In genomic region chr4:3054886-3055285, GRCm38 (mm10) we compare ENCODE assay signal across 26 mouse cellular contexts.
DNase-seq lines count a peak whose midpoint lies in the region; ATAC-seq lines count a peak whose summit lies in the region.
"Had no signal": no experiment of that assay in that cellular context is flagged by ENCODE, and none has a peak within 500 bp of the region (broad histone marks: within the 10 kb centered on the region; RNA-seq: fewer than 3 reads in every experiment).

No protein-coding gene starts in this region.

- no peak overlapping the region for H3K4me3 ChIP-seq in hindbrain, embryonic 14.5 days (replicated peaks; ENCODE audit: low read length)
- H3K4me3 ChIP-seq in hindbrain, embryonic 10.5 days = no peak overlapping the region
- no peak overlapping the region for H3K4me3 ChIP-seq in midbrain, embryonic 11.5 days (ENCODE audit: low read depth, low read length)
- no peak overlapping the region for H3K4me3 ChIP-seq in midbrain, embryonic 15.5 days
- H3K4me3 ChIP-seq: embryonic facial prominence, embryonic 12.5 days; forebrain, embryonic 15.5 days; heart, embryonic 12.5 days; intestine, embryonic 15.5 days; liver, embryonic 13.5 days; midbrain, embryonic 13.5 days; neural tube, embryonic 15.5 days had no signal

- H3K9ac ChIP-seq in hindbrain, embryonic 14.5 days = no peak overlapping the region
- no peak overlapping the region for H3K9ac ChIP-seq in midbrain, embryonic 11.5 days (ENCODE audit: low read length)
- no peak overlapping the region for H3K9ac ChIP-seq in midbrain, embryonic 15.5 days
- H3K9ac ChIP-seq: embryonic facial prominence, embryonic 12.5 days; forebrain, embryonic 15.5 days; heart, embryonic 12.5 days; intestine, embryonic 15.5 days; liver, embryonic 13.5 days; midbrain, embryonic 13.5 days; neural tube, embryonic 15.5 days had no signal

- DNase-seq in gastrocnemius, postnatal 25 days = peak; percentile 4
- no peak for DNase-seq in gastrocnemius, adult 18-20 months (ENCODE audit: low spot score)
- DNase-seq in hindbrain, embryonic 14.5 days (ENCODE audit: low spot score) = no peak
- no peak for DNase-seq in hindbrain, embryonic 10.5 days (ENCODE audit: low spot score)
- DNase-seq in midbrain, embryonic 11.5 days (ENCODE audit: low spot score, missing footprints) = peak; percentile 74
- peak; percentile 1 for DNase-seq in urinary bladder, postnatal 25 days (ENCODE audit: low spot score)
- DNase-seq in urinary bladder, postnatal 4 days (ENCODE audit: low spot score in 2 of 2) = no peak
- DNase-seq: adrenal gland, postnatal 14 days; cerebellum, adult 11 months; cerebellum, adult 9-11 months; embryo, embryonic 11 days; kidney, adult 2 months; layer of hippocampus, postnatal 36 days; left cerebral cortex, postnatal 4 days; liver, embryonic 13.5 days; right cerebral cortex, adult 18-20 months had no signal

- H3K36me3 ChIP-seq in hindbrain, embryonic 14.5 days (replicated peaks; ENCODE audit: control insufficient read depth, insufficient read depth) = no peaks in the 10 kb centered on the region
- H3K36me3 ChIP-seq in hindbrain, embryonic 10.5 days = no peaks in the 10 kb centered on the region
- no peaks in the 10 kb centered on the region for H3K36me3 ChIP-seq in midbrain, embryonic 11.5 days (ENCODE audit: control insufficient read depth, insufficient read depth, low read length)
- H3K36me3 ChIP-seq in midbrain, embryonic 15.5 days (replicated peaks) = no peaks in the 10 kb centered on the region
- H3K36me3 ChIP-seq: embryonic facial prominence, embryonic 12.5 days; heart, embryonic 12.5 days; intestine, embryonic 15.5 days; liver, embryonic 13.5 days; midbrain, embryonic 13.5 days; neural tube, embryonic 15.5 days had no signal

- no peak overlapping the region for H3K4me2 ChIP-seq in hindbrain, embryonic 14.5 days (replicated peaks)
- H3K4me2 ChIP-seq in midbrain, embryonic 11.5 days = no peak overlapping the region
- no peak overlapping the region for H3K4me2 ChIP-seq in midbrain, embryonic 15.5 days
- H3K4me2 ChIP-seq: embryonic facial prominence, embryonic 12.5 days; forebrain, embryonic 15.5 days; heart, embryonic 12.5 days; intestine, embryonic 15.5 days; liver, embryonic 13.5 days; midbrain, embryonic 13.5 days; neural tube, embryonic 15.5 days had no signal

- H3K9me3 ChIP-seq in hindbrain, embryonic 14.5 days (ENCODE audit: control insufficient read depth, low read length) = peaks cover 83% of the 10 kb centered on the region
- peaks cover 82% of the 10 kb centered on the region for H3K9me3 ChIP-seq in hindbrain, embryonic 10.5 days
- H3K9me3 ChIP-seq in midbrain, embryonic 11.5 days (ENCODE audit: control insufficient read depth, low read length) = peaks cover 80% of the 10 kb centered on the region
- peaks cover 78% of the 10 kb centered on the region for H3K9me3 ChIP-seq in midbrain, embryonic 15.5 days

- no peaks in the 10 kb centered on the region for H3K27me3 ChIP-seq in hindbrain, embryonic 14.5 days (ENCODE audit: control insufficient read depth, insufficient read depth, low read length)
- no peaks in the 10 kb centered on the region for H3K27me3 ChIP-seq in hindbrain, embryonic 10.5 days (ENCODE audit: insufficient read depth, poor library complexity, severe bottlenecking)
- H3K27me3 ChIP-seq in midbrain, embryonic 11.5 days (ENCODE audit: control insufficient read depth, insufficient read depth, low read length) = no peaks in the 10 kb centered on the region
- no peaks in the 10 kb centered on the region for H3K27me3 ChIP-seq in midbrain, embryonic 15.5 days (replicated peaks)
- H3K27me3 ChIP-seq: embryonic facial prominence, embryonic 12.5 days; forebrain, embryonic 15.5 days; heart, embryonic 12.5 days; intestine, embryonic 15.5 days; liver, embryonic 13.5 days; midbrain, embryonic 13.5 days; neural tube, embryonic 15.5 days had no signal

- ATAC-seq in hindbrain, embryonic 14.5 days (ENCODE audit: low FRiP score) = 0 out of 2 replicates have a peak, but pooled peaks have one; percentile 6
- ATAC-seq in midbrain, embryonic 11.5 days (ENCODE audit: low FRiP score) = no peak
- ATAC-seq in midbrain, embryonic 15.5 days (replicated peaks) = no peak
- ATAC-seq: CD4-positive, CD25-positive, alpha-beta regulatory T cell, adult 4 months; forebrain, embryonic 15.5 days; hindbrain, postnatal 0 days; intestine, embryonic 15.5 days; midbrain, embryonic 13.5 days had no signal

- H3K4me1 ChIP-seq in hindbrain, embryonic 14.5 days (replicated peaks; ENCODE audit: control insufficient read depth, insufficient read depth, low read length) = no peaks in the 10 kb centered on the region
- no peaks in the 10 kb centered on the region for H3K4me1 ChIP-seq in hindbrain, embryonic 10.5 days (replicated peaks)
- no peaks in the 10 kb centered on the region for H3K4me1 ChIP-seq in midbrain, embryonic 11.5 days (ENCODE audit: control insufficient read depth, insufficient read depth, low read length)
- no peaks in the 10 kb centered on the region for H3K4me1 ChIP-seq in midbrain, embryonic 15.5 days
- H3K4me1 ChIP-seq: embryonic facial prominence, embryonic 12.5 days; forebrain, embryonic 15.5 days; heart, embryonic 12.5 days; intestine, embryonic 15.5 days; liver, embryonic 13.5 days; midbrain, embryonic 13.5 days; neural tube, embryonic 15.5 days had no signal

- no peak overlapping the region for H3K27ac ChIP-seq in hindbrain, embryonic 14.5 days
- H3K27ac ChIP-seq in hindbrain, embryonic 10.5 days = no peak overlapping the region
- no peak overlapping the region for H3K27ac ChIP-seq in midbrain, embryonic 11.5 days (ENCODE audit: low read depth, low read length)
- H3K27ac ChIP-seq in midbrain, embryonic 15.5 days = no peak overlapping the region
- H3K27ac ChIP-seq: embryonic facial prominence, embryonic 12.5 days; forebrain, embryonic 15.5 days; hindbrain, postnatal 0 days; intestine, embryonic 15.5 days; kidney, postnatal 0 days; liver, embryonic 13.5 days; midbrain, embryonic 13.5 days; neural tube, embryonic 15.5 days had no signal

Comparison
In these comparisons a context has a peak if more than half of its experiments do, and no peak if none do; other contexts are left out.
1. DNase-seq: peak in gastrocnemius, postnatal 25 days (single experiment), midbrain, embryonic 11.5 days (single experiment) and urinary bladder, postnatal 25 days (single experiment); none in gastrocnemius, adult 18-20 months (single experiment), hindbrain, embryonic 14.5 days (single experiment), hindbrain, embryonic 10.5 days (single experiment) and urinary bladder, postnatal 4 days (0 of 2).